Mouse (Mus musculus): ENCODE data around the gene Ube4b. TPM values are rescaled to one million over a fixed set of nuclear protein-coding genes. Genes with fewer than 3 reads are reported as not detected.
"Not testable (repeated sequence)": the region's sequence is repeated elsewhere in the genome, so short reads cannot be mapped to it uniquely, and the experiment has no call there.

The Ube4b gene
- polyA plus RNA-seq (2017; shearing (Covaris generic)), result 10 to 100 TPM; 15.4 to 21.1 TPM

GRCm38 (mm10) chr4:149426325-149427199, at the start of gene Ube4b:
Gene Ube4b (minus strand): TSS chr4:149426749.
- peak; percentile 80 for ATAC-seq

- no peak for ATAC-seq
Measured at GRCm38 (mm10) chr4:149475096-149475495, 48.5 kb upstream of the Ube4b start.

- ATAC-seq, result peak; percentile 95
Measured at GRCm38 (mm10) chr4:149469557-149469956, 43.0 kb upstream of the Ube4b start.

- no peak for ATAC-seq
Measured at GRCm38 (mm10) chr4:149463435-149463950, 36.9 kb upstream of the Ube4b start.

DNA sequence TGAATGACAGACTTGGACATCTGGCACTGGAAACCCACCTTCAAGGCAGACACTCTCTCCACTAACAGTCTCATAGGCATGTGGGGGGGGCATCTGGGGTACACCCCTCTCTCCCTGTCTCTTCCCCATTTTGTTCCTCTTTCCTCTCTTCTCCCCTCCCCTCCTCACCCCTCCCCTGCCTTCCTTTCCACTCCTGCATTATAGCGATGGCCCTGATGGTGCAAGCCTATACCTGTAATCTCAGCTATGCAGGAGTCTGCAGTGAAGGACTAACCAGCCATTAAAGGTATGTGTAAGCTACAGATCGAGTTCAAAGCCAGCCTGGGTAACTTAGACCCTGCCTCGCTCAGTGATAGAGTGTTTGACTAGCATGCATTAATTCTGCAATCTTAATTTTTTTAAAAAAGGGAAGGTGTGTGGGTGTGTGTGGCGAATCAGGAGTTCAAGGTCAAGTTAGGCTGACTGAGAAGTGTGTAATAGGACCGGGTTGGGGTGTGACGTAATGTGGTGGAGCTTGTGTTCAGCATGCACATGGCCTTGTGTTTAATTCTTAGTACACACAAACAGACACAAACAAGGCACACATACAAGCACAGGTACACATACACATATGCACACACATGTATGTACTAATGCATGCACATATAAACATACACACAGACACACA, 35.9 kb upstream of the Ube4b start:
- no peak for ATAC-seq

- no peak for ATAC-seq
Measured at GRCm38 (mm10) chr4:149461579-149462304, 35.2 kb upstream of the Ube4b start.

DNA sequence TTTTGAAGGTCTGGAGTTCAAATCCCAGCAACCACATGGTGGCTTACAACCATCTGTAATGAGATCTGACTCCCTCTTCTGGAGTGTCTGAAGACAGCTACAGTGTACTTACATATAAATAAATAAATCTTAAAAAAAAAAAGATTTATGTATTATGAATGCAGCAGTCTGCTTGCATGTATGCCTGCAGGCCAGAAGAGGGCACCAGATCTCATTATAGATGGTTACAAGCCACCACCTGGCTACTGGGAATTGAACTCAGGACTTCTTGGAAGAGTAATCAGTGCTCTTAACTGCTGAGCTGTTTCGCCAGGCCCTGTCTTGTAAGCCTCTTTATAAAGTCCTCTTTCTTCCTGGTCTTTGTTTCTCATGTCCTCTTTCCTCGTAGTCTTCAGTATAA, 33.9 kb upstream of the Ube4b start:
- ATAC-seq, result not testable (repeated sequence)

GRCm38 (mm10) chr4:149459425-149459824, 32.9 kb upstream of the Ube4b start:
- ATAC-seq, result no peak

DNA sequence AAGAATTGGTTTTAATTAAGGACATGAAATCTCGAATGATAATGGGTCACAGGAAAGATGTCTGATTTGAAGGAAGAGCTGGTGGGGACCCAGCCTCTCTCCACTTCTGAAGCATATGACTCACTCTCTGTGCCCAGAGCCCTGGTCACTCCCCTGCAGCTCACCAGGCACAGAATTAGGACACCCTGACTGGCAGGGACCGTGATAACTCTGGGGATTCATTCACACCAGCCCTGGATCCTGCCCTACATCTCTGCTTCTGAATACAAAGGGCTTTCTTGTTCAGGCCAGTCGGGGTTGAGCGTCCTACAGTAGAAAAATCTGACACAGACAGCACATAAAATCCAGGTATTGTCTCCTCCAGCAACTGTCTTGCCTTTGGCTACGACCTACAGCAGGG, 32.0 kb upstream of the Ube4b start:
- ATAC-seq, result no peak

DNA sequence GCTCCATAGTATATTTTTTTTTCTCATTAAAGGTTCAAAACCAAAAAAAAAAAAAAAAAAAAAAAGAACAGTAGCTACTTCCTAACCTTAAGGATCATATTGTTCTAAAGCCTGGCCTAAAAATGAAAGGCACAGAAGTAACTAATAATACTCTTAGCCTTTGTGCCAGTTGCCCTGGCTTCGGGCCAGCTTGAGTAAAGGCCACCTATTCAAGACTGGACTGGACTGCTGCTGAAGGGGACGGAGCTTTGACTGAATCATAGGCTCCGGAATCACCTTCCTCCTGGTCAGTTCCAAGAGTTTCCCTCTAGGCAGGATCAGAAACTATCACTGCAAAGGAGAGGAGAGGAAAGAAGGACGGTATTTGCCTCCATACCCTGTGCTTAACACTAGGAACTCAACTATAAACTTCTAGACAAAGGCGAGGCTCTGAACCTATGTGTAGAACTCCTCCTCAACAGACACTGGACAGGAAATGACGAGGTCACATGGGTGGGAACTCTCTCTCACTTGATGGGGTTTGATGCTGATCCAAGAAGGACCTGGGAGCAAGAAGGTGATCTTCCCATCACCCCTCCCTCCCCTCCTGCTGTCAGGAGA, 31.4 kb upstream of the Ube4b start:
- ATAC-seq, result no peak

- ATAC-seq, result not testable (repeated sequence)
Measured at GRCm38 (mm10) chr4:149457163-149457562, 30.6 kb upstream of the Ube4b start.

- no peak for ATAC-seq
Measured at GRCm38 (mm10) chr4:149454879-149455278, 28.3 kb upstream of the Ube4b start, which contains the start of gene Rbp7. Gene Rbp7 (minus strand): TSS chr4:149454978.

- ATAC-seq, result no peak
Measured at GRCm38 (mm10) chr4:149454263-149454662, 27.7 kb upstream of the Ube4b start.

DNA sequence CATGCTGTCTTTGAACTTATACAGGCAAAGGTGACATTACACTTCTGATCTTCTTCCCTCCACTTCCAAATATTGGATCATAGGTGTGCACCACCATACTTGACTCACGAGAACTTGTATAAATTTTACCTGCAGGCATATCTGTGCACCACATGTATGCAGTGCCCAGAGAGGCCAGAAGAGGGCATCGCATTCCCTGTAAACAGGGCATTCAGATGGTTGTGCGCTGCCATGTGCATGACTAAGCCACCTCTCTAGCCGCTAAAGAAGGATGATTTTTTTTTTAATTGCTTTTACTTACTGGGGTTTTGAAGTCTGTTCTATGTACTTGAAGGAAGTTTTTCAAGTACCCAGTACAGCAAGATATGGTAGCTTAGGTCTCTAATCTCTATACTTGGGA, 27.1 kb upstream of the Ube4b start:
- ATAC-seq, result no peak

- ATAC-seq, result no peak
Measured at GRCm38 (mm10) chr4:149450636-149451035, 24.1 kb upstream of the Ube4b start.

- ATAC-seq, result no peak
Measured at GRCm38 (mm10) chr4:149446309-149446708, 19.8 kb upstream of the Ube4b start.

DNA sequence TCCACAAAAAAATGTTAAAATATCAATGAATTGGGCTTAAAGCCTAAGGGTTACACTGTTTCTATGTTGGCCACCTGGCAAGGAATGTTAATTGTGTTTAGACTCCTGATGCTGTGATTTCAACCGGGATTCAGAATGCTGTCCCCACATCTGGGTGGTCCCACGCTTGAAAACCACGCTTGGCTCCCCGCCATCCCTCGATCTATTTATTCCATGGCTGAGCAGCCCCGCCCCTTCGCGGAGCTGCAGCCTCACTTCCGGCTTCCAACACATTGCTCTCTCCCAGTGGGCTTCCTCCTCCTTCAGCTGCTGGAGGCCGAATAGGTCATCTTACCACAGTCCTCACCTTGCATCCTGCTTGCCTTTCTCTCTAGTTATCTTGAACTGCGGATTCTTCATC, 19.3 kb upstream of the Ube4b start:
- ATAC-seq, result no peak

DNA sequence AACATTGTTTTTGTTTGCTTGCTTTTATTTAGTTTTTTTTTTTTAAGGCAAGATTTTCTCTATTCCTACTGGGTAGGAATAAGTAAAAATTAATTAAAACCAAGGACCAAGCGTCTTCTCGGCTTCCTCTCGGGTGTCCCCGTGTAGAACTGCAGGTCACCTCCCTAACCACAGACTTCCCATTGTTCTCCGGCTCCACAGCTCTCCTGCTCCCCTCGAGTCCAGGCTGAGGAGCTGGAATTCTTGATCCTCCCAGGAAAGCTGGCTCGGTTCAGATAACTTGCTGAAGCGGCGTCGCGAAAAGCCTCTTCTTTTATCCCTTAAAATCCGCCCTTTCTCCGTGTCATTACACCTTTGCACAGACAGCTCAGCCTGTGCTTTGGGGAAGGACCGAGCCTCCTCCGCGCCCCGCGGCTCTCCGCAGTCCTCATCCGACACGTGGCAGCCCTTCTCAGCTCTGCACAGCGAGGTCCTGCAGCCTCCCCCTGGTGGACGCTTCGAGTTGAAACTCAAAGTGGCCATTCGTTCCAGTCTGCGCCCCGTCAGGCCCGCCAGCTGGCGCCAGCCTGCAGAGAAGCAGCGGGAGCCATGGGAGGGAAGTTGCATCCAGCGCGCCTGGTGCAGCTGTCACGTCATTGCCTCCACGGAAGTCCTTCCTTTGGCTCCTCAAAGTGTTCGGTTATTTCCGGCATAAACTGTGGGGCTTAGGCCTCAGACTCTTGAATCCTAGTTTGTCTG, 18.6 kb upstream of the Ube4b start:
- peak; percentile 96 for ATAC-seq

GRCm38 (mm10) chr4:149444465-149444864, 17.9 kb upstream of the Ube4b start:
- ATAC-seq, result no peak

GRCm38 (mm10) chr4:149442436-149442835, 15.9 kb upstream of the Ube4b start:
- no peak for ATAC-seq

DNA sequence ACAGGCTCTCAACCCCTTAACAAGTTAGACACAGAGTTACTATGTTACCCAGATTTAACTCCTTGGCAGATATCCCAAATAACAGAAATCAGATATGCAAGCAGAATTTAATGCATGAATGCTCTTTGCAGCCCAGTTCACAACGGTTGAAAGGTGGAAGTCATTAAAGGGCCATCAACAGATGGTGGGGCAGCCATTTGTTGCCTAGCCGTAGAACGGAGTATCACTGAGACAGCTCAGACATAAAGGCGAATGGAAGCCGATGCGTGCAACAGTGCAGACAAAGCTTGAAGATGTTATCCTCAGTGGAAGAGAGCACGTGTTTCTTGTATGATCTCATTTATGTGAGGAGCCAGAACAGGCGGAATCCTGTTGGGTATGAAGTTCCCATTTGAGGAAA, 14.0 kb upstream of the Ube4b start:
- no peak for ATAC-seq

GRCm38 (mm10) chr4:149431887-149432286, 5.3 kb upstream of the Ube4b start:
- ATAC-seq, result not testable (repeated sequence)

Data from activated CD4-positive, CD25-positive, alpha-beta regulatory T cell, adult 4 months (primary cell).